Mouse (Mus musculus): ENCODE results near the gene Sdc1.

GRCm38 (mm10) chr12:8764221-8764930 lies 6.7 kb upstream of the Sdc1 start:
- TF ChIP-seq CTCF (conservative IDR thresholded peaks at IDR 0.05 in 1 of 2, IDR thresholded peaks at IDR 0.05 in 1 of 2; ENCODE audit: low read depth in 2 of 2, low read length in 2 of 2), result 0 out of 4 replicates have a peak, but pooled peaks of 1 of the 2 experiments have one; percentile 16
- TF ChIP-seq POLR2A (IDR thresholded peaks at IDR 0.05; ENCODE audit: low read depth, low read length), result no peak

Measured in CH12.LX (cell line).